Mouse (Mus musculus) lung, postnatal 0 days (tissue): Measurements from ENCODE around the gene Dip2b.

Source experiments
- CTCF ChIP-seq: IDR thresholded peaks from 2 replicates; pipeline ENCODE4 v1.5.1; 2016; ENCODE audit warnings: antibody characterized with exemption, mild to moderate bottlenecking
- EP300 ChIP-seq: IDR thresholded peaks from 2 replicates; pipeline ENCODE4 v1.6.1; 2016; ENCODE audit warnings: antibody characterized with exemption, mild to moderate bottlenecking, control low read depth

DNA sequence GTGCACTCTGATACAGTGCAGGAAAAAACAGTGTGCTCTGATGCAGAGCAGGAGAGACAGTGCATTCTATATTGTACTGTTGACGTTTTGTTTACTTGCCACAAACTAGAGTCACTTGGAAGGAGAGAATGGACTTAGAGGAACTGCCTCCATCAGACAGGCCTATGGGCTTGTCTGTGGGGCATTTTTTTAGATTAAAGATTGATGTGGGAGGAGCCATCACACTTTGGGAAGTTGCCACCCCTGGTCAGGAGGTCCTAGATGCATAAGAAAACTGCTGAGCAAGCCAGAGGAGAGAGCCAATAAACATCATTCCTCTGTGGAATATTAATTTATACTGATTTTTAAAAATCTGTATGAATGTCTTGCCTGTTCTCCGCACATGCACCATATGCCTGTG is 10.3 kb upstream of the Dip2b start:
- TF ChIP-seq CTCF (no peak), EP300 (no peak)
